In genomic region chr1:158463975-158464374, GRCm38 (mm10) we compare ENCODE assay signal across 17 mouse cellular contexts.
A peak's percentile ranks its signal among the peaks of the same experiment; 100 is the strongest.
DNase-seq lines count a peak whose midpoint lies in the region; ATAC-seq and TF ChIP-seq lines count a peak whose summit lies in the region.
"Had no signal": no experiment of that assay in that cellular context is flagged by ENCODE, and none has a peak within 500 bp of the region (broad histone marks: within the 10 kb centered on the region; RNA-seq: fewer than 3 reads in every experiment).

No protein-coding gene starts in this region.

- H3K4me1 ChIP-seq in forebrain, postnatal 0 days (ENCODE audit: insufficient read depth) = peaks cover 3% of the 10 kb centered on the region
- H3K4me1 ChIP-seq in forebrain, embryonic 16.5 days (replicated peaks; ENCODE audit: control insufficient read depth, insufficient read depth, low read length) = peaks cover 3% of the 10 kb centered on the region; the same call in 1 of the 2 replicates
- H3K4me1 ChIP-seq in limb, embryonic 11.5 days (ENCODE audit: control insufficient read depth, insufficient read depth, low read length) = no peaks in the 10 kb centered on the region
- H3K4me1 ChIP-seq: embryonic facial prominence, embryonic 15.5 days; neural tube, embryonic 13.5 days; stomach, embryonic 15.5 days had no signal

- H3K4me2 ChIP-seq in forebrain, postnatal 0 days (ENCODE audit: low read depth) = no peak overlapping the region
- no peak overlapping the region for H3K4me2 ChIP-seq in forebrain, embryonic 16.5 days (ENCODE audit: low read length)
- no peak overlapping the region for H3K4me2 ChIP-seq in limb, embryonic 11.5 days (ENCODE audit: low read depth, severe bottlenecking)
- H3K4me2 ChIP-seq: embryonic facial prominence, embryonic 15.5 days; neural tube, embryonic 13.5 days; stomach, embryonic 15.5 days had no signal

- H3K36me3 ChIP-seq in forebrain, postnatal 0 days (ENCODE audit: insufficient read depth) = no peaks in the 10 kb centered on the region
- no peaks in the 10 kb centered on the region; the same call in 1 of the 2 replicates for H3K36me3 ChIP-seq in forebrain, embryonic 16.5 days (ENCODE audit: control insufficient read depth, insufficient read depth)
- H3K36me3 ChIP-seq in limb, embryonic 11.5 days (ENCODE audit: control insufficient read depth, insufficient read depth, low read length) = no peaks in the 10 kb centered on the region
- H3K36me3 ChIP-seq: embryonic facial prominence, embryonic 15.5 days; neural tube, embryonic 13.5 days; stomach, embryonic 15.5 days had no signal

- TF ChIP-seq CTCF in forebrain, postnatal 0 days (IDR thresholded peaks at IDR 0.05; ENCODE audit: low read depth) = no peak

- H3K4me3 ChIP-seq in forebrain, postnatal 0 days (ENCODE audit: low read depth, low read length) = no peak overlapping the region
- H3K4me3 ChIP-seq in forebrain, embryonic 16.5 days (replicated peaks; ENCODE audit: low read length) = no peak overlapping the region
- H3K4me3 ChIP-seq in limb, embryonic 11.5 days (ENCODE audit: low read depth, low read length) = no peak overlapping the region
- H3K4me3 ChIP-seq: embryonic facial prominence, embryonic 15.5 days; neural tube, embryonic 13.5 days; stomach, embryonic 15.5 days had no signal

- no peaks in the 10 kb centered on the region for H3K27me3 ChIP-seq in forebrain, postnatal 0 days (ENCODE audit: insufficient read depth, low read length)
- no peaks in the 10 kb centered on the region for H3K27me3 ChIP-seq in forebrain, embryonic 16.5 days (replicated peaks; ENCODE audit: control insufficient read depth, insufficient read depth, low read length)
- no peaks in the 10 kb centered on the region for H3K27me3 ChIP-seq in limb, embryonic 11.5 days (ENCODE audit: control insufficient read depth, insufficient read depth, low read length)
- H3K27me3 ChIP-seq: embryonic facial prominence, embryonic 15.5 days; neural tube, embryonic 13.5 days; stomach, embryonic 15.5 days had no signal

- no peak overlapping the region for H3K9ac ChIP-seq in forebrain, postnatal 0 days
- H3K9ac ChIP-seq in forebrain, embryonic 16.5 days (replicated peaks; ENCODE audit: low read depth, low read length) = no peak overlapping the region
- H3K9ac ChIP-seq in limb, embryonic 11.5 days (ENCODE audit: low read length) = no peak overlapping the region
- H3K9ac ChIP-seq: embryonic facial prominence, embryonic 15.5 days; liver, embryonic 14.5 days; neural tube, embryonic 13.5 days; stomach, embryonic 15.5 days had no signal

- 0 out of 2 replicates have a peak overlapping the region, but pooled peaks have one; percentile 15 for H3K27ac ChIP-seq in forebrain, postnatal 0 days (ENCODE audit: low read depth, low read length)
- no peak overlapping the region for H3K27ac ChIP-seq in forebrain, embryonic 16.5 days (ENCODE audit: low read length)
- no peak overlapping the region for H3K27ac ChIP-seq in limb, embryonic 11.5 days (replicated peaks; ENCODE audit: low read depth, low read length)
- H3K27ac ChIP-seq: embryonic facial prominence, embryonic 15.5 days; liver, embryonic 14.5 days; neural tube, embryonic 13.5 days; stomach, embryonic 15.5 days had no signal

- no peaks in the 10 kb centered on the region for H3K9me3 ChIP-seq in forebrain, postnatal 0 days (ENCODE audit: low read length)
- H3K9me3 ChIP-seq in forebrain, embryonic 16.5 days (ENCODE audit: control insufficient read depth, low read length) = no peaks in the 10 kb centered on the region
- no peaks in the 10 kb centered on the region for H3K9me3 ChIP-seq in limb, embryonic 11.5 days (ENCODE audit: control insufficient read depth, low read length)
- H3K9me3 ChIP-seq: embryonic facial prominence, embryonic 15.5 days; neural tube, embryonic 13.5 days; stomach, embryonic 15.5 days had no signal

- peak; percentile 54 for ATAC-seq in forebrain, postnatal 0 days
- no peak for ATAC-seq in forebrain, embryonic 16.5 days
- ATAC-seq in limb, embryonic 11.5 days (ENCODE audit: insufficient number of reproducible peaks, low FRiP score, low TSS enrichment, low read depth) = peak; percentile 65; the same call in 1 of the 2 replicates
- no peak for ATAC-seq in erythroid progenitor cell, adult 5-6 weeks (replicated peaks; ENCODE audit: low FRiP score, poor library complexity, severe bottlenecking)

- no peak for DNase-seq in forebrain, postnatal 0 days
- peak; percentile 17 for DNase-seq in left cerebral cortex, adult 11 months (ENCODE audit: low spot score)
- no peak for DNase-seq in left cerebral cortex, adult 8-10 months (ENCODE audit: low spot score in 2 of 2)
- peak; percentile 49 for DNase-seq in embryo, embryonic 10 days (ENCODE audit: low spot score)
- DNase-seq in limb, embryonic 11.5 days (ENCODE audit: low spot score) = peak; percentile 50
- no peak for DNase-seq in urinary bladder, postnatal 10 days (ENCODE audit: low spot score)
- DNase-seq: adrenal gland, postnatal 14 days; cerebellum, adult 11-12 months; gastrocnemius, postnatal 14 days; kidney, adult 11 months; right cerebral cortex, postnatal 4 days had no signal

- WGBS in forebrain, postnatal 0 days = 45% methylated on average over 6 of the region's 6 CpGs
- WGBS in forebrain, embryonic 16.5 days = 52% methylated on average over 6 of the region's 6 CpGs
- 63% methylated on average over 6 of the region's 6 CpGs for WGBS in limb, embryonic 11.5 days

Comparison
In these comparisons a context has a peak if more than half of its experiments do, and no peak if none do; other contexts are left out.
1. ATAC-seq: peak in forebrain, postnatal 0 days (single experiment) and limb, embryonic 11.5 days (single experiment); none in forebrain, embryonic 16.5 days (single experiment) and erythroid progenitor cell, adult 5-6 weeks (single experiment).
2. DNase-seq: peak in left cerebral cortex, adult 11 months (single experiment), embryo, embryonic 10 days (single experiment) and limb, embryonic 11.5 days (single experiment); none in forebrain, postnatal 0 days (single experiment), left cerebral cortex, adult 8-10 months (0 of 2) and urinary bladder, postnatal 10 days (single experiment).